Mouse (Mus musculus) thymus, adult 18-20 months (tissue): ENCODE results near the gene Ldb3.

Source experiments
- DNase-seq, 2 experiments: peaks; one replicate each; pipeline ENCODE4 v3.0.0; 2022; ENCODE audit warnings: mixed read lengths in 2 of 2

The Ldb3 gene

DNA sequence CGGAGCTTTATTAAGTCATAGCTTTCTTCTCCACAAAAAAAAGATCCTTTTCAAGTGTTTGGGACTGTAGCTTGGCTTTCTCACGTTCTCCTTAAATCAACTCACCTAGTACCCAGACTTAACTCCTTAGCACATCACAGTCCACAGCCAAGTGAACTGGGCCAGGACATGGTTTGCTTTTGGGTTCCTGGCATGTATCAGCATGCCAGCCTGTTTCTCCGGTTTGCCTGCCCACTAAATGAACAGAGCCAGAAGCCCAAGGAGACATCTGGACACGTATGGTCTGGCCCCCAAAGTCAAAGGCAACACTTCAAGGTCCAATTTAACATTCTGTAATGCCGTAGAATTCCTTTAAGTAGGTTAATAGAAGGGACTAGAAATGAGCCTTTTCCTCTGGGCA is 84.1 kb downstream of the Ldb3 start:
- DNase-seq: no peak

GRCm38 (mm10) chr14:34503759-34504158 is 84.7 kb downstream of the Ldb3 start:
- DNase-seq: no peak

DNA sequence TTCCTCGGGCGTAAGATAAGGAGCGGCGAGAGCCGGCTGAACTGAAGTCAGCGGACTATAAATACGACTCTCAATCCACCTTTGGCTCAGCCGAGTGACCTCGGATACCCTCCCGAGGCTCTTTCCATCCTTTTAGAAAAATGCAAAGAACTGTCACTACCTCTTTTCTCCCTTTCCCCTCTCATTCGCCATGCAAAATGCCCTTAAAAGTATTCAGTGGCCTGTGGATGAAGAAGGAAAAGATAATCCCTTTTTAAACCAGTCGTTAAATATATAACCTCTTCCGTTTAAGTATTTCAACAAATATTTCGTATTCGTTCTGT is 85.2 kb downstream of the Ldb3 start, which contains the start of gene Bmpr1a:
Gene Bmpr1a, minus strand, starts transcription at position 17 of the 323 bp plus-strand sequence.
- no peak for DNase-seq

- peak; percentile 71 for DNase-seq
These were observed 85.8 kb downstream of the Ldb3 start for GRCm38 (mm10) chr14:34502475-34503324.

DNA sequence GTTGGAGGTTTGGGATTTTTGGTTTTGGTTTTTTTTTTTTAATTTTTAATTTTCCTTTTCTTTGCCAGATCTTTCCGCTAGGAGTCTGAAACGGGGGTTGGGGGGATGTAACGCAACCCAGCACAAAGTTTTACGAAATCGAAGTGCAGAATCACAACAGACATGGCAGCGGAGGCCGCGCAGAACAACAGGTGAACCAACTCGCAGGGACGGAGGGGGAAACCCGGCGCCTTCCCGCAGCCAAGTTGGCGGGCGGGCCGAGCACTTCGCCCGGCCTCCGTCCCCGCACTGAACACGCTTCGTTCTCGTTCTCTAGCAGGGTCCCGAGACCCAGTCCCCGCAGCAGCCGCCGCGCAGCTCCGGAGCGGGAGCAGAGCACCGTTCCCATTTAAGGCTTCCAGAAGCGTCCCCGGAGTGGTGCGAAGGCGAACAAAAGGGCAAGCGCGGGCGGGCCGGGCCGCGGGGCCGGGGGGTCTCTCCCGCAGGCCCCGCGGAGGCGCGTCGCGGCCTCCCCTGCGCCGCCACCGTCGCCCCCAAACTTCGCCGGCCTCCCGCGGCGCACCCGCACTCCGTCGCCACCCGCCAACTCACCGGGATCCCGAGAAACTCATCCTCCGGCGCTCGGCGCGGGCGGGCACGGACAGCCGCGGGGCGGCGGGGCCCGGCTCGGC is 86.5 kb downstream of the Ldb3 start:
- peak; percentile 17 to 30 for DNase-seq

DNA sequence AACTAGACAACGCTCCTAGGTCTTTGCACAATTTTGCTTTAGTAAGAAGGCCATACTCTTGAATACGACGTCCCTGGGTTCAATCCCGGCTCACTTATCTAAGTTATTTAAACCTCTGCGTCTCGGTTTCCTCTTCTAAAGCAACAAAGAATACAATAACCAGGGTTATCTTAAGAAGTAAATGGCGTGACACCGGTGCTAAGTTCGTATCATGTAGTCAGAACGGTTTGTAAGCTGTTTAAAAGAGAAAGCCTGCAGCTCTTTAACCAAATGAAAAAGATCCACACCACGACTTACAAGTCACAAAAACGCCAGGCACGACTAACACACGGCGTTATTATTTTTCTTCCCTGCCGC is 87.1 kb downstream of the Ldb3 start:
- no peak for DNase-seq

GRCm38 (mm10) chr14:34500309-34500708 is 88.2 kb downstream of the Ldb3 start:
- no peak for DNase-seq

GRCm38 (mm10) chr14:34499664-34500063 is 88.8 kb downstream of the Ldb3 start:
- no peak for DNase-seq

DNA sequence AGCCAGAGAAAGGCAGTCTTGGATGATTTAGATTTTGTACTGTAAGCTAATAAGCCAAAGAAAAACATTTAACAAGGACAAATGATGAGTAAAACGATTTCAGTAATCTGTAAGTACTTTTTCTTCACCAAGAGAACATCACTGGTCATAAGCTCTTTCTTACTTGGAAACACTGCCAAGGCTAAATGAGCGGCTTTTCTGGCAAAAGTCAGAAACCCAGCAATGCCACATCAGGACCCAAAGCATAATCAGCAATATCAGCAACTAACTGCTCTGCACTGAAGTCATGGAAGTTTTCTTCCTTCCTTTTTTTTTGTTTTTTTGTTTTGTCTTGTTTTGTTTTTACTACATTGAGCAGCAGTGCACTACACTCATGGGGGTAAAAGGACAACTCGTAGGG is 91.1 kb downstream of the Ldb3 start:
- DNase-seq: no peak

DNA sequence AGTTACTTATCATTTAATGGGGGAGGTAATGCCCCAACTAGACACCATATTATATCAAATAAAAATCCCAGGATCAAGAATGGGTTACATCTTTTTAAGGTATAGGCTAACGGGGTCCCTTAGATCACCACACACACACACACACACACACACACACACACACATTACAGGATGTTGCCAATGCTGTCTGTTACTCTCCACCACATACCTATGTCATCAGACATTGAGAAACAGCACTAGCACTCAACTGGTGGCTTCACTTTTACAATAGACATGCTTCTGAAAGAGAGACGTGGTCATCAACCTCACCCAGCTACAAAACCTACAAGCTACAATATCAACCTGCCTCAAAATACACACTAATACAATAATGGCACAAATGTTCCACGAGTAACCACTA is 94.8 kb downstream of the Ldb3 start:
- no peak for DNase-seq

GRCm38 (mm10) chr14:34492688-34493087 is 95.8 kb downstream of the Ldb3 start:
- DNase-seq: no peak

- no peak for DNase-seq
These were observed 97.5 kb downstream of the Ldb3 start for GRCm38 (mm10) chr14:34490965-34491364.

DNA sequence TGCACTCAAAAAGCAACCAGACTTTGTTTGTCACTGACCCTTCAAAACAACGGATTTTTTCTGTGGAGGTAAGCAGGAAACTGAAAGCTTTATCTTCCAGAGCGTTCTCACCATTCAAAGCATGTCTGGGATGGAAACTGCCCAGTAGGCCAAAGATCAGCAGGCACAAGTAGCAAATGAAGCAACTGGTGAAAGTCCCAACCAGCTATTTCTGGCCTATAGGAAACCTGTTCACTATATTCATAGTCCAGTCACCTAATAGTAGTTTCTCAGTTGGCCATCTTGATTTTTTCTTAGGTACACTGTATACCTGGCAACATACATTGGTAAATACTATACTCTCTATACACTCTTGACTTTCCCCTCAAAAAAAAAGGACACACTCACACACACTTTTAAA is 98.6 kb downstream of the Ldb3 start:
- DNase-seq: no peak

DNA sequence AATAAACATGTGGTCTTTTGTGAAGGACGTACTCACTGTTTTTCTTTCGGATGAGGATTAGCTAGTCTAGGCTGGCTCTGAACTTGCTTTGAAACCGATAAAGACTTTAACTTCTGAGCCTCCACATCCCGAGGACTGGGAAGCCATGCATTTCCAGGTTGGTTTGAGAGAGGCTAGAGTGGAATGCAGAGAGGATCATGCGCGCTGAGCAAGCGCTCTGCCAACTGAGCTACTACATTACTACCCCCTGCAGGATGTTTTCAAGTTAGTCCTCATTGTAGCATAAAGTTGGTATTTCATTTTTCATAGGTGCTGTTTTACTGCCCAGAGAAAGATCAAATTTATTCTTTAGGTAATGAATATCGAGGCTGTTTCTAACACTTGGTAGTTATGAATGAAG is 102.3 kb downstream of the Ldb3 start:
- DNase-seq: no peak

DNA sequence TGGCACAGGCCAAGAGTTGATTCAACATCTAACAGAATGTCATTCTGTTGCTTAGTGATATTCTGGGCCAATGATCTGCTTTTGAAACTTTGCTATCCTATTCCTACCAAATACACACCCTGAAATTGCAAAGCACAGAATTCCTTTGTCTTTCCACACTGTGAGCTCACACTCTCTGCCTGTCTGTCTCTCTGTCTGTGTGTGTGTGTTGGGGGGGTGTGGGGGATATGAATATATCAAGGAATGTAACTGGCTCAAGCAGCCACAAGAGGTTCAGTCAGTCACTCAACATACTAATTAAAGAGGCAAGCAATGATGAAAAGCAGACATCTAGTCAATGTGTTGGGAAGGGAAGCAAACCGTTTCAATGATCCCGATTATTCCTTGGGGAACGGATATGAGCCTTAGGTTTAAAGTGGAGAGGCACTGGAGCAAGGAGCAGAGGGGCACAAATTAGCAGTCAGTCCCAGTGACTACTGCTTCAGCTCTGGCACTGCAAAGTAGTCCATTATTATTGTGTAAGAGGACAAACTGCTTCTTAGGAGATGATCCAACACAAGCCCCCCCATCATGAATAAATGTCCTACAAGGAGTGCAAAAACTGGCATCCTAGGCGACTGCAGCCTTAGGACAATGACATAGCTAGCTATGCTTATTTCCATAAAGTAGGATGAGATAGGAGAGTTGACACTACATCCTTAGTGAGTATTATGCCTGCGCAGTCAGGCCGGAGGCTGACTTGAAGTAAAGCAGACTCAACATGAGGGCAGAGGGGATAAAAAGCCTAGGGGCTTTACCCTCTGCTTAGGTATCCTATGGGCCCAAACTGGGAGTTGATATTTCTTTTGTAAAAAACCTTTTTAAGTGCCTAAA is 104.8 kb downstream of the Ldb3 start:
- no peak for DNase-seq
